Mouse (Mus musculus) liver, adult 2 months (tissue): Measurements from ENCODE around the gene Acad9.

Experiments used
- CTCF ChIP-seq: fragments of 200-500 bp; IDR thresholded peaks from 2 replicates; pipeline ENCODE4 v1.5.1; 2011; ENCODE audit warnings: low read depth, low read length, control low read depth
- POLR2A ChIP-seq: fragments of 200-500 bp; IDR thresholded peaks from 2 replicates; pipeline ENCODE4 v1.6.1; 2011; ENCODE audit warnings: low read length, control low read depth; ENCODE audit not compliant: insufficient read depth; ENCODE audit errors: extremely low read depth

GRCm38 (mm10) chr3:36070436-36070835, 4.7 kb downstream of the Acad9 start:
- TF ChIP-seq POLR2A (no peak), CTCF (no peak)
